Mouse (Mus musculus) heart, embryonic 12.5 days (tissue): ENCODE measurements around the gene Gpx6. TPM values are rescaled to one million over a fixed set of nuclear protein-coding genes. Genes with fewer than 3 reads are reported as not detected.

Source experiments
- polyA plus RNA-seq: library from polyadenylated mRNA; unstranded; fragments of >200 nt; fragmentation: Nextera tagmentation; extraction: Ambion mirVana; gene quantifications from 2 replicates; pipeline ENCODE4 v1.2.1, GENCODE M21; 2016

The Gpx6 gene
- polyA plus RNA-seq, 1 experiment from 2014 or later = not detected

Other genes with a start within 250 kb of the Gpx6 start
- gene Olfr1370, start 237.2 kb upstream of the Gpx6 start, polyA plus RNA-seq = not detected in 2 replicates
- gene Olfr1369-ps1, start 200.6 kb upstream of the Gpx6 start, polyA plus RNA-seq = not detected in 2 replicates
- not detected in 2 replicates for gene Olfr263, start 182.5 kb upstream of the Gpx6 start, polyA plus RNA-seq
- gene Olfr1368, start 166.3 kb upstream of the Gpx6 start, polyA plus RNA-seq = not detected in 2 replicates
- 98.2 and 103 TPM in 2 replicates for gene Trim27, start 132.7 kb upstream of the Gpx6 start, polyA plus RNA-seq
- not detected in 2 replicates for gene Gpx5, start 19.4 kb upstream of the Gpx6 start, polyA plus RNA-seq
- gene Olfr1367, start 34.8 kb downstream of the Gpx6 start, polyA plus RNA-seq = not detected in 2 replicates
- 8.8 and 9.9 TPM in 2 replicates for gene Zscan12, start 50.7 kb downstream of the Gpx6 start, polyA plus RNA-seq
- 71.2 and 72.6 TPM in 2 replicates for gene Zkscan3, start 90.6 kb downstream of the Gpx6 start, polyA plus RNA-seq
- 2.2 and 3.1 TPM in 2 replicates for gene Pgbd1, start 128.9 kb downstream of the Gpx6 start, polyA plus RNA-seq
- 26.8 and 28.1 TPM in 2 replicates for gene Zscan26, start 141.6 kb downstream of the Gpx6 start, polyA plus RNA-seq
- gene Nkapl, start 156.4 kb downstream of the Gpx6 start, polyA plus RNA-seq = 2.3 and 2.4 TPM in 2 replicates
- 1.7 and 2.1 TPM in 2 replicates for gene Zkscan4, start 166.8 kb downstream of the Gpx6 start, polyA plus RNA-seq
- not detected in 2 replicates for gene Gm10065, start 167.3 kb downstream of the Gpx6 start, polyA plus RNA-seq
- 0.24 and 0.33 TPM in 2 replicates for gene AK157302, start 183.1 kb downstream of the Gpx6 start, polyA plus RNA-seq
- gene Gm11273, start 189.3 kb downstream of the Gpx6 start, polyA plus RNA-seq = 6.4 and 10.3 TPM in 2 replicates
- gene Zkscan8, start 219.0 kb downstream of the Gpx6 start, polyA plus RNA-seq = 6.6 and 6.8 TPM in 2 replicates
- 0.06 and 0.10 TPM in 2 replicates for gene Olfr1366, start 230.7 kb downstream of the Gpx6 start, polyA plus RNA-seq
- 0.04 and 0.05 TPM in 2 replicates for gene Olfr1535, start 247.8 kb downstream of the Gpx6 start, polyA plus RNA-seq